Mouse (Mus musculus): Measurements from ENCODE around the gene Plxnc1.
A peak's percentile ranks its signal among the peaks of the same experiment; 100 is the strongest.

The Plxnc1 gene

GRCm38 (mm10) chr10:94947915-94948675, 3.5 kb upstream of the Plxnc1 start:
- DNase-seq, result no peak

- DNase-seq, result no peak
These were observed 2.8 kb upstream of the Plxnc1 start for GRCm38 (mm10) chr10:94947386-94947785.

GRCm38 (mm10) chr10:94945206-94945711, 624 bp upstream of the Plxnc1 start:
- DNase-seq, result peak; percentile 40

DNA sequence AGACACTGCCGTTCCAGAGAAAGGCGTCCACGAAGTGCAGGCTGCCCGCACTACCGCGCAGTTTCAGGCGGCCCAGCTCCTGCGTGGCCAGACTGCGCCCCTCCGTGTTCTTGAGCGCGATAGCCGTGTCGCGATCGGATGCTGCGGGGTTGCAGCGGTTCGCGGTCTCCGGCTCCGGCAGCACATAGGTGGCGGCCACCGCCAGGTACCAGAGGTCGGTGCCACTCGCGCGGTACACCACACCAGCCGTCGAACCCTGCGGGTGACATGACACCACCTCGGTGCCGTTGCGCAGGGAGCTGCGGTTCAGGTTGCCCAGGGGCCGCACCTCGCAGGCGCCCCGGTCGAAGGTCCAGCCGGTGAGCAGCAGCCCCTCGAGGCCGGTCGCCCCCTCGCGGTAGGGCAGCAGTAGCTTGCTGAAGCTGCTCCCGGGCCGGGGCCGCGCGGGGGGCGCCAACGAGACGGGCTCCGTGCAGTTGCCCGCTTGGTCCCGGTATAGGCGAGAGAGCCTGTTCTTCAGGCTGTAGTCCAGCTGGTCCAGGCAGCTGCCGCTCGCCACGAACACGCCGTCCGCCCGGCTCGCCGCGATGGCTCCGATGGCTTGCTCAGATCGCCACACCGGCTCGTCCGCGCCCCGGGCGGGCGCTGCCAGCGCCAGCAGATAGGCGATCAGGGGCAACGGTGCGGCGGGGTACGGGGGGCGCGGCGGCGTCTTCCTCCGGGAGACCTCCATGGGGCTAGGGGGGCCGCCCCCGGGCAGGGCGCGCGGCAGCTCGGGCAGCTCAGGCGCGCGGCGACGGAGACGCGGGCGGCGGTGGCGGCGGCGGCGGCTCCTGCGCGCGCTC, 567 bp downstream of the Plxnc1 start:
- DNase-seq, result peak; percentile 52

DNA sequence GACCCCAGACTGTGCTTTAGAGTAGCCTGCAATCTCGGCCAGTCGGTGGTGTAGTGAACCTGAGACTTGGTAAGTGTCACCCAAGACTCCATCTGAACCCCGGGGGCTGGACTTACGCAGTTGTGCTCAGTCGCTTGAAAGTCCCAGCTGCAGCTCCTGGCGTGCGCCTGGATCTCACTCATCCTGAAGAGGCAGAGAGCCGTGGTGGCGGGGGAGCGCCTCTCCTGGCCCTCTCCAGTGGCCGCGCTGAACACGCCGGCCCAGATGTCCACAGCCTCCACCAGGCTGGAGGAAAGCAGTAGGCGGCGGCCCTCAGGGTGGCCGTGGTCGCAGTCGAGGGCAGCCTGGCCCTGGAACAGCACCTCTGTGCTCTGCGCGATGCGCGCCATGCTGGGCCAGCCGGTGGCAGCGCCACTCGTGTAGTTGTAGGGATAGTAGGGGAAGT, 1.2 kb downstream of the Plxnc1 start:
- DNase-seq, result peak; percentile 46

GRCm38 (mm10) chr10:94942449-94943041, 2.1 kb downstream of the Plxnc1 start:
- peak; percentile 70 for DNase-seq

DNA sequence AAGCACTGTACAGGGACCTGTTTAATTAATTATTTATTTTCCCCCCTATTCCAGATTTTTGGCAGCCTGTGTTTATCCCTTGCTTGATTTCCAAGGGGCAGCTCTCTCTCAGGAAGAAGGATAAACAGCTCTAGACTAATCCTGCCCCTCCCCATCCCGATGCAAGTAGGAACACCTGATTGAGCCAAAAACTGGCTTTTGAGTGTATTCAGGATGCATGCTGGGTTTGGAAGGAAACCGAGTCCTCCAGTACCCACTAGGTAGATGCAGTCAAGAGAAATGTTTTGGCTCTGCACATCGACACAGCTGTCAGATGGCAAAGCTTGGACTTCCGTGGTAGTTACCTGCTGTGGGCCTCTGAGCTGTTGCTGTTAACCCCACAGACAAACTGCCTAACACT, 3.1 kb downstream of the Plxnc1 start:
- no peak for DNase-seq

DNA sequence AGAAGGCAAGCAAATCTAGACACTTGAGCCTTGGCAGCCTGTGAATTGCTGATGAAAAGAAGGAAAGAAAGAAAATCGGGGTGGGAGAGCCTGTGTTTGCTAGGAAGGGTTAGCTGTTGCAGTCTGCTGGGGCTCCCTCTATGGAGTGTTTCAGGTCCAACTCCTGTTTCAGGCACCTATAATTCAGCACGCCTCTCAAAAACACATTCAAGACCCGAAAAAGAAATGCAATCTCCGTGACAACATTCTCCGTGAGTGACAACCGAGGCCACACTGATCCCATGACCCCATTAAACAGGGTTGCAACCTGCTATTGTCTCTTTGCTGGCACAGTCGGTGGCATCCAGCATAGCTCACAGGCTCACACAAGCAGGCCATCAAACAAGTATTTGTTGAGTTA, 3.8 kb downstream of the Plxnc1 start:
- DNase-seq, result no peak

DNA sequence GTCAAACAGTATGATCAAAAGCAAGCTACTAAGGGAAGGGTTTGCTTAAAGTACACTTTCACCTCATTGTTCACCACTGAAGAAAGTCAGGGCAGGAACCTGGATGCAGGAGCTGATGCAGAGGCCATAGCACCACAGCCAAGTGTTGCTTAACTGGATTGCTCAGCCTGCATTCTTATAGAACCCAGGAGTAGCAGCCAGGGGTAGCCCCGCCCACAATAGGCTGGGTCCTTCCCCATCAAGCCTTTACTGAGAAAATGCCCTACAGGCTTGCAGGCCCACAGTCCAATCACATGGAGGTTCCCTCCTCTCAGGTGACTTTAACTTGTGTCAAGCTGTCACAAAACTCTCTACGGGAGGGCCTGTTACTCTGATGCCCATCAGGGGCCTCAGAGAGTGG, 4.6 kb downstream of the Plxnc1 start:
- peak; percentile 60 for DNase-seq

DNA sequence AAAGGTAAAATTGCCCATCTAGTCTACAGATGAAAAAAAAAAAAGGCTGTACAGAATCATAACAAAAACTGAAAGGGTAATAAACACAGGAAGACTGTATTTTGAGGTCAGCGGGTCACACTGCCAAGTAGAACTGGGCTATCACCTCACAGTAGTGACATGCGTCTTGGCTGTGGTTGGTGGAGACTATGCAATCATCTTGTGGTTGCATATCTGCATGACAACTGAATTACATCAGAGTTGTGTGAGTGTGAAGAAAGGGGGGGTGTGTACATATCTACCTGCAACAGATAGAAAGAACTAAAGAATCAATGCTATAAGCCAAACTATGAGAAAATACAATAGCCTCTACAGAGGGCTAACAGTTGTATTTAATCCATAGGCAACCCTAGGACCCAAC, 5.7 kb downstream of the Plxnc1 start:
- peak; percentile 37 for DNase-seq

DNA sequence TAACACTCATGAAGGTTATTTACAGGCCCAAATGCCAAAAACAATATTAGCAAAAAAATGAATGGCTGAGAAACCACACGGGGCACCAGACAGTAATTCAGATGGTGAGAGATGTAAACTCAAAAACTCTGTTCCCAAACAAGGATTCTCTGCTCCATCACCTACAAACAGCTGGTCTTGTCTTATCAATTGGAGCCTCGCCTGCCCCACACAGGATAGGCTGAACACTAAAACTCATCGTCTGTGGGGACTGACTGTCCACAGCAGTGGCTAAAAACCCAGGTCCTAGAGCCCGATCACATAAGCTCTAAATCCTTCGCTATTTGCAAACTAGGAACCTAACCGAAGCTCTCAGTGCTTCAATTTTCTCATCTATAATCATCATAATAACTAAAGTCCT, 6.3 kb downstream of the Plxnc1 start:
- DNase-seq, result no peak

GRCm38 (mm10) chr10:94935270-94935669, 9.4 kb downstream of the Plxnc1 start:
- DNase-seq, result no peak

DNA sequence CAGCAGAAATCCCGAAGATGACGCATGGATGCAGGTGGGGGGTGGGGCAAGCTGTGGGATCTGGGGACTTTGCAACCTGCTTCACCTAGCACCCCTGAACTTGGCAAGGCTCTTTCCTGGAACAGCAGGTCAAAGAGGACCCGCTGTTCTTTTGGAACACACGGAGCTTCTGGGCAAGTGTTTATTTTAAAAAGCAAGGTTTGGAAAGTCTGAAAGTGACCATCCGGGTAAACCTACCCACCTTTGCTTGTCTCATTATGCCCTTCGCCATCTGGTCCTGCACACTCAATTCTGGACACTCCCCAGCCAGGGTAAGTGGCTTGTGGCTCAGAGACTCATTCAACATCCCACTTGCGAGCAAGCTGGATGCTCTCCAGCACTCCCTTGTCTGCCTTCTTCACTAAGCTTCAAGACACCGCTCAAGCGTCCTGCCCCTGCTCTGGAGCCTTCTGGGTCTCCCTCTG, 10.5 kb downstream of the Plxnc1 start:
- DNase-seq, result no peak

GRCm38 (mm10) chr10:94931961-94932832, 12.4 kb downstream of the Plxnc1 start:
- peak; percentile 79 for DNase-seq

DNA sequence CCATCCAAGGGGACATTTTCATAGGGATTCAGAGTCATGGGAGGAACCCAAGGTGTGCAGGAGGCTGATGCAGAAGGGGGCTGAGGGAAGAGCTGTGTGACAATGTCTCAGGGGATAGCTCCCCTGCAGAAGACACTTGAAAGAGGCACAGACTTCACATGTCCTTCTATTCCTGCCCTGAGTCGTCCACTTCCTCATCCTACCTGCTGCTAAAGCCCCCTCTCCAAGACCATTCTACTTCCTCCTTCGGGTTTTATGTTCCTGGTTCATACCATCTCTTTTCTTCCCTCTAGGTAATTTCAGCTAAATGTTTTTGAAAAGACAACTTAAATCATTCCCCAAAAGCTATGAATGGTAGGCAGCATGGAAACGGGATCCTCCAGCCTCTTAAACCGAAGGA, 16.5 kb downstream of the Plxnc1 start:
- no peak for DNase-seq

DNA sequence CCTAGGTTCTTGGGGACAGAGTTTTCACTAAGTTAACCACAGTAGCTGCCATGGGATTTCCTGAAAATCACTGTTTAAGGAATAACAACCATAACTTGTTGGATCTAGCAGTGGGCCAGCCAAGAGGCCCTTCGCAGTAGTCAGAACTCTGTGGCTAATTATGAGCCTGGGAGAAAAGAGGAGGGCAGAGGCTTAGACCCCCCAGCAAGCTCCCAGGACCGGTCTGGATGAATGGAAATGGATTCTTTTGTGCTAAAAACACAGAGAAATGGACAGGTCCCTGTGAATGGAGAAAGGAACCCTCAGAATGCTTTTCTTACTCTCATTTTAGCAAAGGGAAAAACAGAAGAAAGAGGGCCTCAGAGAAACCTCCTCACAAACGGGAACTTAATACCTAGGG, 18.3 kb downstream of the Plxnc1 start:
- no peak for DNase-seq

DNA sequence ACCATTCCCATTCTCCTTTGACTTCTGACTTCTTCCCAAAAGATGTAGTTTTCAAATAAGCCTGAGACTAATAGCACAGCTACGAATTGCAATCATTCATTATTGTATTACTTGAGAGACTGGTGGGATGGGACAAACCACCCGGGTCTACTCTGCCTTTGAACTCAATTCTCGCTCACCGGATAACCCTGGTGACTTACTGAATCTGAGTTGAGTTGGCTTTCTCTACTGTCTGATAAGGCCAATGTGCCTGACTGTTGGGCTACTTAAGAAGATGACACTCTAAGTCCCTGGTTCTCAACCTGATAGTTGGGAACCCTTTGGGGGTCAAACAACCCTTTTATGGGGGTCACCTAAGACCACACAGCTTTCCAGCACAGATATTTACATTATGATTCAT, 19.8 kb downstream of the Plxnc1 start:
- no peak for DNase-seq

DNA sequence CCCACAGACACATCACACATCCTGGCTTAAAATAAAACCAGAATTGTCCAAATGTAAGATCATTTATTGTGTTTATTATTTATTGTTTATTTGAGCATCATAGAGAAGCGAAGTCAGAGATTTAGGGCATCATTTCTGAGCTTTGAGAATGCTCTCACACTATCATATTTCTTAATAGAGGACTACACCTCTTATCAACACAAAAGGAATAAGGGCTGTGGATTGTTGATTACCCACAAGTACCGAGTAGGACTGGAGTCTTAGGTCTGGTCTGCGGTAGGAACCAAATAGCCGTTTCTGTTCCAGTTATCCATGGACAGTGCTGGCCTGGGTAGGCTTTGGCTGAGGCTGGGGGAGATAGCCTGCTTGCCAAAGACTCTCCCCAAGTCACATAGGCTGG, 20.2 kb downstream of the Plxnc1 start:
- no peak for DNase-seq

DNA sequence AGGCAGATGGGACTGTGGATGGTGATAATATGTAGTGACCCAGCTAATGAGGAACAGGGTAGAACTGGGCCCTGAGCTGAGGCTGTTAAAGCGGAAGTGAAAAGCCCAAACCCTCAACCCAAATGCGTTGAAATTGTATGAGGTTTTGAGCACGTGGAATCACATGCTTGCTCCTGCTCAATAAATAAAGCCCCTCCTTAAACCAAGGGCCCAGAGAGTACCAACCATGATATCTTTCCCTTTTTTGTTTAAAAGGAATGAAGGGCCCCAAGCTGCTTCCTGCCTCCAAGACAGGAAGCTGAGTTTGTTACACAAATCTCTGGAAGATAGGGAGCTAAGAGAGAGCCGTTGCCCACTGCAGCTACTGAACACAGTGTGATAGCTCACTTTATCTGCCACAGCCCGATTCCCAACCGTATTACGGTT, 21.3 kb downstream of the Plxnc1 start:
- peak; percentile 69 for DNase-seq

GRCm38 (mm10) chr10:94922848-94923247, 21.8 kb downstream of the Plxnc1 start:
- no peak for DNase-seq

GRCm38 (mm10) chr10:94921751-94922150, 22.9 kb downstream of the Plxnc1 start:
- no peak for DNase-seq

DNA sequence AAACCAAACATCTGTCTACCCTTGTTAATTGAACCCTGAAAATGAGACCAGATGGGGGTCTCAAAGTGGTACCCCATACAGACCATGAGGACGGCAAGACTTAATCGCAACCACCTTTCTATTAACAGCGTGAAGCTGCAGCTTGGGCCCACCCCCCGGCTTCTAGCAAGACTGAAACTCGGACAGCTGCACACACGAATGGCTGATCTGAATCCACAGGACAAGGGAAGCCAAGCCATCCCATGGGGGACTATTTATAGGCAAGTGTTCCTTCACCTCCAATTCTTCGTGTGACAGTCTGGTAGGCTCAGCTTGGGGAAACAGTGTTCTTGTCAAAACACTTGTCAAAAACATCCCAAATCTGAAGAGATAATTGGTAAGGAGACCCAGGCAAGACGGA, 24.1 kb downstream of the Plxnc1 start:
- DNase-seq, result no peak
